Mouse (Mus musculus) MEL (cell line): ENCODE measurements around the gene Vmn1r72. TPM values are rescaled to one million over a fixed set of nuclear protein-coding genes. Genes with fewer than 3 reads are reported as not detected.
"Not testable (repeated sequence)": the region's sequence is repeated elsewhere in the genome, so short reads cannot be mapped to it uniquely, and the experiment has no call there.

Source experiments
- DNase-seq: peaks from one replicate; pipeline ENCODE4 v3.0.0; 2011; ENCODE audit warnings: low read depth, low spot score
- H3K27ac ChIP-seq: 2 replicates; pipeline ENCODE4 v1.5.1; 2012; ENCODE audit warnings: low read depth, mild to moderate bottlenecking, control low read depth, low read length, moderate library complexity; ENCODE audit not compliant: control insufficient read depth
- H3K27me3 ChIP-seq, 2 experiments: fragments of 150-350 bp in 1 of 2; sonication (generic) in 1 of 2; 2 replicates each; pipeline ENCODE4 v1.6.1; 2012; ENCODE audit warnings: low read length in 2 of 2, mild to moderate bottlenecking in 2 of 2, improper control_type of control experiment in 1 of 2, moderate library complexity in 1 of 2; ENCODE audit not compliant: insufficient read depth in 2 of 2, control insufficient read depth in 1 of 2
- H3K36me3 ChIP-seq, 2 experiments: 2 replicates each; pipeline ENCODE4 v1.6.1; 2012 to 2014; ENCODE audit warnings: low read length in 2 of 2, improper control_type of control experiment in 1 of 2, inconsistent platforms in 1 of 2, mild to moderate bottlenecking in 1 of 2; ENCODE audit not compliant: insufficient read depth in 2 of 2, control insufficient read depth in 1 of 2
- H3K4me1 ChIP-seq, 2 experiments: fragments of 150-350 bp in 1 of 2; sonication (generic) in 1 of 2; 2 replicates each; pipeline ENCODE4 v1.6.1; 2012; ENCODE audit warnings: low read length in 2 of 2, improper control_type of control experiment in 1 of 2, mild to moderate bottlenecking in 1 of 2; ENCODE audit not compliant: insufficient read depth in 2 of 2, control insufficient read depth in 1 of 2
- H3K4me3 ChIP-seq, 2 experiments: fragments of 150-350 bp in 1 of 2; sonication (generic) in 1 of 2; 2 replicates each; pipeline ENCODE4 v1.5.1; 2012; ENCODE audit warnings: low read depth in 2 of 2, low read length in 2 of 2, mild to moderate bottlenecking in 2 of 2, moderate library complexity in 2 of 2, control low read depth in 1 of 2, improper control_type of control experiment in 1 of 2; ENCODE audit not compliant: control insufficient read depth in 1 of 2, insufficient read depth in 1 of 2
- H3K79me2 ChIP-seq: 2 replicates; pipeline ENCODE4 v1.6.1; 2012; ENCODE audit warnings: mild to moderate bottlenecking, low read length, moderate library complexity; ENCODE audit not compliant: control insufficient read depth, poor library complexity, insufficient read depth
- H3K9ac ChIP-seq: 2 replicates; pipeline ENCODE4 v1.6.1; 2012; ENCODE audit warnings: low read depth, mild to moderate bottlenecking, control low read depth, low read length, moderate library complexity; ENCODE audit not compliant: control insufficient read depth, poor library complexity, severe bottlenecking
- H3K9me3 ChIP-seq: fragments of 150-350 bp; sonication (generic); replicated peaks from 2 replicates; pipeline ENCODE4 v1.6.1; 2012; ENCODE audit warnings: mild to moderate bottlenecking, low read length, improper control_type of control experiment, moderate library complexity; ENCODE audit not compliant: insufficient read depth
- CTCF ChIP-seq, 3 experiments: IDR thresholded peaks in 2 of 3; conservative IDR thresholded peaks in 1 of 3; 2 replicates each; pipeline ENCODE4 v1.5.1; 2011 to 2012; ENCODE audit warnings: low read length in 3 of 3, low read depth in 2 of 3, mild to moderate bottlenecking in 2 of 3, improper control_type of control experiment in 1 of 3, inconsistent platforms in 1 of 3, mixed read lengths in 1 of 3, moderate library complexity in 1 of 3; ENCODE audit not compliant: control insufficient read depth in 1 of 3, insufficient read depth in 1 of 3, poor library complexity in 1 of 3, severe bottlenecking in 1 of 3
- NRF1 ChIP-seq: IDR thresholded peaks from 2 replicates; pipeline ENCODE4 v1.6.1; 2014; ENCODE audit warnings: low read depth, mild to moderate bottlenecking, inconsistent platforms, low read length, improper control_type of control experiment, moderate library complexity; ENCODE audit not compliant: poor library complexity, insufficient read depth, severe bottlenecking
- RAD21 ChIP-seq: IDR thresholded peaks from 2 replicates; pipeline ENCODE4 v1.6.1; 2011; ENCODE audit warnings: mild to moderate bottlenecking, low read depth, low read length, improper control_type of control experiment
- SMC3 ChIP-seq: IDR thresholded peaks from 2 replicates; pipeline ENCODE4 v1.6.1; 2011; ENCODE audit warnings: low read depth, low read length, improper control_type of control experiment
- ZC3H11A ChIP-seq: IDR thresholded peaks from 2 replicates; pipeline ENCODE4 v1.6.1; 2012; ENCODE audit warnings: low read depth, mild to moderate bottlenecking, inconsistent platforms, low read length, improper control_type of control experiment
- polyA plus RNA-seq, 2 experiments: library from polyadenylated mRNA; stranded (reverse) in 1 of 2; unstranded in 1 of 2; fragments of >175 nt in 1 of 2; fragments of >200 nt in 1 of 2; gene quantifications; 2 replicates each; pipeline versions ENCODE4 v1.2.1 to v1.2.4; 2012; ENCODE audit warnings: low replicate concordance in 2 of 2, low read depth in 1 of 2; ENCODE audit not compliant: insufficient read length in 2 of 2, insufficient read depth in 1 of 2, missing spikeins in 1 of 2
- total RNA-seq: library from RNA; depleted of rRNA; stranded (reverse); fragments of 300-350 nt; gene quantifications from 2 replicates; pipeline ENCODE4 v1.2.3, GENCODE M21; 2012; rRNA removed

Vmn1r72 gene
- total RNA-seq (not detected in 2 replicates), polyA plus RNA-seq (not detected)

DNA sequence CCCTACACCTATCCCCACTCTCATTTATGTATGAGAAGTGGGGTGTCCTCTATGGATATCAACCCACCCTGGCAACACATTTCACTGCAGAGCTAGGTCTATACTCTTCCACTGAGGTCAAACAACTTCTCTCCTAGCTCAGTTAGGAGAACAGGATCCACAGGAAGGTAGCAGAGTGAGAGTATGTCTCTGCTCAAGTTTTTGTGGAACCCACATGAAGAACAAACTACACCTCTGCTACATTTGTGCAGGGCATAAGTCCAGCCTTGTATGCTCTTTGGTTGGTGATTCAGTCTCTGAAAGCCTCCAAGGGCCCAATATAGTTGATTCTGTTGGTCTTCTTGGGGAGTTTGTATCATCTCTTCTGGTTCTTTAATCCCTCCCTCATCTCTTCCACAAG lies at the start of gene Vmn1r72:
Gene Vmn1r72, minus strand, starts transcription at position 101 of the 400 bp plus-strand sequence.
- not testable (repeated sequence) for H3K9me3 ChIP-seq, DNase-seq, H3K4me3 ChIP-seq, H3K27me3 ChIP-seq, H3K36me3 ChIP-seq, H3K27ac ChIP-seq, H3K9ac ChIP-seq, H3K4me1 ChIP-seq, H3K79me2 ChIP-seq

DNA sequence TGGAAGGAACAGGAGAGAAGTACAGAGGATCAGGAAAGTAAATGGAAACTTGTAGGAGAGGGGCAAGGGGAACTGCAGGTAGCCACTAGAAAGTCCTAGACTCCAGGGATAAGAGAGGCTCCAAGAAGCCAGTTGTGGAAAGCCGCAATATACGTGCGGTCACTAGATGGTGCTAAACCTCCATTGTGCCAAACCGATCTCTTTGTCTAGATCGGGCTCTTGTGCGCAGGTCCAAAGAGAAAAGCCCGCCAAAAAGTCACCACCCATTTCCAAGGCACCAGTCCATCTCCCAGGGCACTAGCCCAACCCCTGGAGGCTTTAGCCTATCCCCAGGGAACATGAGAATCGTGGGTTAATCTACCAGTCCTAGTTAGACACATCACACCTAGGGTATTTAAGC lies 62.9 kb downstream of the Vmn1r72 start:
- not testable (repeated sequence) for H3K9me3 ChIP-seq, H3K27ac ChIP-seq, H3K27me3 ChIP-seq, H3K36me3 ChIP-seq
- peak; percentile 38 for TF ChIP-seq SMC3
- TF ChIP-seq CTCF (IDR thresholded peaks at IDR 0.05 in 2 of 3, conservative IDR thresholded peaks at IDR 0.05 in 1 of 3; ENCODE audit: control insufficient read depth in 1 of 3, insufficient read depth in 1 of 3, low read depth in 2 of 3, low read length in 3 of 3, poor library complexity in 1 of 3, severe bottlenecking in 1 of 3): peak; percentile 42 to 50 (median 44)
- TF ChIP-seq RAD21: peak; percentile 52
- peak; percentile 15; the same call in 1 of the 2 replicates for TF ChIP-seq ZC3H11A
- peak; percentile 39; the same call in 1 of the 2 replicates for TF ChIP-seq NRF1
- TF ChIP-seq, all 39 proteins: peak for 5; not testable (repeated sequence) for 34
- not testable (repeated sequence) for H3K4me3 ChIP-seq, H3K79me2 ChIP-seq, H3K9ac ChIP-seq, H3K4me1 ChIP-seq
- peak; percentile 73 for DNase-seq

Other genes with a start within 250 kb of the Vmn1r72 start
- gene Zscan4-ps2, start 165.8 kb downstream of the Vmn1r72 start, total RNA-seq: not detected in 2 replicates
- gene Zscan4-ps2, start 165.8 kb downstream of the Vmn1r72 start, polyA plus RNA-seq: not detected
- not detected in 2 replicates for gene Zscan4-ps3, start 70.8 kb downstream of the Vmn1r72 start, total RNA-seq
- not detected for gene Zscan4-ps3, start 70.8 kb downstream of the Vmn1r72 start, polyA plus RNA-seq
- gene Vmn1r73, start 50.1 kb upstream of the Vmn1r72 start, total RNA-seq: not detected in 2 replicates
- not detected for gene Vmn1r73, start 50.1 kb upstream of the Vmn1r72 start, polyA plus RNA-seq
- not detected in 2 replicates for gene Vmn1r74, start 153.8 kb upstream of the Vmn1r72 start, total RNA-seq
- not detected for gene Vmn1r74, start 153.8 kb upstream of the Vmn1r72 start, polyA plus RNA-seq
- gene Vmn1r75, start 194.5 kb upstream of the Vmn1r72 start, total RNA-seq: not detected in 2 replicates
- not detected for gene Vmn1r75, start 194.5 kb upstream of the Vmn1r72 start, polyA plus RNA-seq